Mouse (Mus musculus) kidney, postnatal 4 days (tissue): ENCODE data around the gene Cps1.

Experiments
- DNase-seq, 2 experiments: peaks; one replicate each; pipeline ENCODE4 v3.0.0; 2021; ENCODE audit warnings: mixed read lengths in 2 of 2

Cps1 gene

GRCm38 (mm10) chr1:67235468-67236217, 112.8 kb downstream of the Cps1 start:
- DNase-seq: no peak

DNA sequence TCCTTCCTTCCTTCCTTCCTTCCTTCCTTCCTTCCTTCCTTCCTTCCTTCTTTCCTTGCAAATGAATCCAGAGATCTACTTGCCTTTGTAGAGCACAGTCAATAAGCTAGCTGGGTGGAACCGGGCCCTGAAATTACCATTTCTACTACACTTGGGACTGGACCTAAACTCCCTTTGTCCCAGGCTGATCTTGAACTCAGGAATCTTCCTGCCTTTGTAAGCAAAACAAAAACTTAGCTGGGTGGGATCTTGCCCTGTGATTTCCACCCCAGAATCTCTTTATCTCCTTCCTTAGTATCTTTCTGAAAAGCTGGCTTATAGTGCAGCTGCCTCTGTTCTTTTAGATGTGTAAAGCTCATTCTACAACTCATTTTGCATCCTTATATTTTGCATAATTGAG, 115.6 kb downstream of the Cps1 start:
- DNase-seq: no peak

DNA sequence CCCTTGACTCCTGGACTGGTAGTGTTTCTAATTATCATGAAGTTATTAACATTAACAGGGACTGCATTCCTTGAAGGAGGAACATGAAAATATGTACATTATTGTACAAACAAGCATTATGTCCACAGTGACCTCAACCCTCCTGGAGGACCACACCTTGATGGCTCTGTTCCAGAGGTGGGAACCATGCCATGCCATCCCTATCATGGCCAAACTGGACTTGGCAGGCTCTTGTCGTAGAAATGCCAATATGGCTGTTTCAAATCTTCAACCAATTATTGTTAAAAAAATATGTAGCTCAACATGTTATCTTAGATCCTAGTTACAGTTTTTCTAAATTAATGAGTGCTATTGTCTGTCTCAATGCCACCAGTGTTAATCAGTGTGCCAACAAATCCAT, 116.1 kb downstream of the Cps1 start:
- no peak for DNase-seq

DNA sequence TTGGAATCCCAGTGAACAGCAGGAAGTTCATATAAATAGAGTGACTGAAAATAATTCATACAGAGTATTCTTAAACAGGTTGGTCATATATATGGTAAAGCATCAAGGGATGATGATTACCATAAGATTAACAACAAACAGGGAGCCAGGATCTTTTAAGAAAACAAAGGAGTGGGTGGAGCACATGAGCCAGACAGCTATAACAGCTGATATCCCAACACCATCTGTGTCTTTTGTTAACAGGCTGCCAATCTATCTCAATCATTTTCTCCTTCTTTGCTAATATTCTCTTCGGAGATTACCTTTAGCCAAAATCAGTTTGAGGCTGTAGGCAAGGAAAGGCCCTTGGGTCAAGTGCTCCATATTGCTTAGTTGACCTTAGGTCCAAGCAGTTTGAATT, 142.4 kb downstream of the Cps1 start:
- no peak for DNase-seq

DNA sequence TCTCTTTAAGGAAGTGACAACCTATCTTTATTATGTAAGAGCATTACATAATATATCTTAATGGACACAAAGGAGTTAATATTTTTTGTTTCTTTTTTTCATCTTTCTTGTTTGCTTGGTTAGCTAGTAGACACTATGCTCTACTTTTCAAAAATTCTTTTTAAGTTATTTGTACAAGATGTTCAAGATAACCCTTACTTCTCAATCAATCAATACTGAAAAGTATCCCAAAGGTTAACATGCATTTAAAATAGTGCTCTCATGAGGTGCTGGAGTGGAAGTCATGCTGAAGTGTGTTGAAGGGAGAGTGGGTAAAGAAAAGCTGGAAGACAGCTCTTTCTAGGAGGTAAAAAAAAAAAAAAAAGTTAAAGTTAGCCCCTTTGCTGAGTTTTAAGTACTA, 145.1 kb downstream of the Cps1 start:
- no peak for DNase-seq

DNA sequence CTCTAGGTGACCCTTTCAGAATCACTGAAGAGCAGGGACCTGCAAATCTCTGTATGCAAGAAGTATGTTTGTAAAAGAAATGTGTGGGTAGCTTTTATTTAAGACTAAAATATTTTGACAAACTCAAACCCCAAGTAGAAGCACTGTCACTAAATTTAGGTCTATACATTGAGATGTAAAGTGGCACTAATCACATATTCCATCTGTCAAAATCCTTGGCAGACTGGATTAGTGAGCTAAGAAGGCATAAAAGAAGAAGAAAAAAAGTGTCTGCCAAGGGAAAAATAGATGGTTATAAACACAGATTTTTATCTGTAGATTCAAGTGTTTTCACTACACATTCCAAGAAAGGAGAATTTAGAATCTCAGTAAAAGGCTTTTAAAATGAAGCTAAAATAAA, 145.6 kb downstream of the Cps1 start:
- no peak for DNase-seq

DNA sequence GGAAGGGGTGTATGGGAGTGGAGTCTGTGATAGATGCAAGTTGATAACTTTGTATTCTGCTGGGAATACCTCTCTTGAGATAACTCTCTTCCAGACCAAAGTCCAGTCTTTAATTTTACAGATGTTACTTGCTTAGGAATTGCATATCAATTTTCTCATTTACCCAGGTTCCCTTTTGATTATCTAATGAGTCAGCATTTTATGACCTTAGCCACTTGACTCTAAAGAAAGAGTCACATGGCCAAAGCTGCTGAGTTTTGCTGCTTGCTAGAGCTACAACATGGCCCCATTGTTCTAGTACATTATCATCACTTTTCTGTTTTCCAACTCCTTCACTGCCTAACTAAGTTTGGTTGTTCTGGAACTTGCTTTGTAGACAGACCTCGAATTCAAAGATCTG, 153.4 kb downstream of the Cps1 start:
- no peak for DNase-seq
